ENCODE assay signal across 15 mouse cellular contexts in the genomic region with DNA sequence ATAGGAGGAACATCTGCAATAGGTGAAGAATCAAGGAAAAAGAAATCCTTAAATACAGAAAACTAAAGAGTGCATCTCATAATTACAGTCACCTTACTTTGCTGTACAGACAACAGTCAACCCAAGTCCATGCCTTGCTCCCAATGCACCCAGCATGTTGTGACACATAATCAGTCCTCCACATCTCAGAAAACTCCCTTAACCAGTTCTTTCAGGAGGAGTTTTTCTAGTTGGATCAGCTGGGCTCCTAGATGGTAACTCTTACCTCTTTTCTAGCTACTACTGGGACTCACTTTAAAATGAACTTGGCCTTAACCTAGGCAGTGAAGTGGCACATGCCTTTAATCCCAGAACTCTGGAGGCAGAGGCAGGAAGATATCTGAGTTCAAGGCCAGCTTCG.
"Had no signal": no experiment of that assay in that cellular context is flagged by ENCODE, and none has a peak within 500 bp of the region (broad histone marks: within the 10 kb centered on the region; RNA-seq: fewer than 3 reads in every experiment).

No protein-coding gene starts in this region.

- DNase-seq: kidney, adult 8-10 months; kidney, postnatal 36 days; layer of hippocampus, adult 9-11 months; lung, embryonic 14.5 days; lung, postnatal 10 days; right cerebral cortex, adult 18-20 months; right cerebral cortex, postnatal 25 days; thymus, adult 2 months; thymus, postnatal 25 days had no signal

- H3K9me3 ChIP-seq: limb, embryonic 12.5 days; midbrain, embryonic 12.5 days; neural tube, embryonic 13.5 days had no signal

- H3K9ac ChIP-seq: limb, embryonic 12.5 days; liver, embryonic 14.5 days; lung, embryonic 14.5 days; midbrain, embryonic 12.5 days; neural tube, embryonic 13.5 days had no signal

- H3K27ac ChIP-seq: limb, embryonic 12.5 days; liver, embryonic 14.5 days; midbrain, embryonic 12.5 days; neural tube, embryonic 13.5 days had no signal

- H3K4me2 ChIP-seq: limb, embryonic 12.5 days; lung, embryonic 14.5 days; midbrain, embryonic 12.5 days; neural tube, embryonic 13.5 days had no signal

- ATAC-seq: intestine, embryonic 16.5 days; midbrain, embryonic 16.5 days had no signal

- H3K4me3 ChIP-seq: limb, embryonic 12.5 days; midbrain, embryonic 12.5 days; neural tube, embryonic 13.5 days had no signal

- H3K27me3 ChIP-seq: limb, embryonic 12.5 days; midbrain, embryonic 12.5 days; neural tube, embryonic 13.5 days had no signal
